Mouse (Mus musculus): ENCODE measurements around the gene Arid1b.

GRCm38 (mm10) chr17:5215352-5215751, 221.2 kb downstream of the Arid1b start:
- TF ChIP-seq CTCF (IDR thresholded peaks at IDR 0.05; ENCODE audit: low read depth) (no peak), EP300 (IDR thresholded peaks at IDR 0.05; ENCODE audit: low read depth) (no peak)

Data from liver, postnatal 0 days (tissue).